Mouse (Mus musculus): ENCODE measurements around the gene Pnpo. TPM values are rescaled to one million over a fixed set of nuclear protein-coding genes. Genes with fewer than 3 reads are reported as not detected.
A peak's percentile ranks its signal among the peaks of the same experiment; 100 is the strongest.

The Pnpo gene
- polyA plus RNA-seq, 1 experiment from 2014 or later, result 31.7 TPM

DNA sequence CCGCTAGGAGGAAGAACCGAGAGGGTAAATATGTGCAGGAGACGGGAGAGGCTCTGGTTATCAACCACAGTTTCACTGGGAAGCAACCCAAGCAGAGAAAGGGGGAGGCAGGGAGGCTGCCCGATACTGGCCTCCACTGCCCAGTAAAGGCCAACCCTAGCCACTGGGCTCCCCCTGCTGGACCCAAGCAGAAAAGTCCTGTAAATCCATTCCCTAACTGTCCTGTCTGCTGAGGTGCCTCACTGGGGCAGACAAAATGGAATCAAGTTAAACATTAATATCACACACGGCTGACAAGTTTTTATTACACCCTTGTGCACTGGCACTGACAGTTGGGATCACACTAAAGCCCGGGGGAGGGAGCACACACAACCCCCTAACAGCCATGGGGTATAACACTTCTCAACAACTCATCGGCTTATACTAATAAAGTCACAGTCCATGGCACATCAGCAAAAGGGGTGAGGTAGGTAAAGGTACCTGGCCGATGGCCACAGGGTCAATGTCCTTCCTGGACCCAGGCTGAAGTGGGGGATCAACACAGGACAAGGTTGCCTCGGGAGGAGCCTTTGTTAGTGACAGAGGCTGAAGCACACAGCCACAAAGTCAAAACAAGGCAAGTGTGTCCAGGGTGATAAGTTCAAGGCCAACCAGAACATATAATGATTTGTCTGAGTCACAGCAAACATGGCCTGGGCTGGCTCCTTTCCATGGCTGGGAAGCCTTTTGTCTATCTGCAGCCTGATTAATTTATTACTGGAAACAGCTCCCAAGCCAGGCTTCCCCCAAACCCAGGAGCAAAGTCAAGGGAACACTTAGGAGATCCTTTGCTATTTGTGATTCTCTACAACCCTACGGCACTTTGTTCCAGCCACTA, 6.0 kb downstream of the Pnpo start:
- H3K4me1 ChIP-seq (replicated peaks; ENCODE audit: insufficient read depth, low read length), result 0 out of 2 replicates have a peak, but pooled peaks cover 4% of the 10 kb centered on the region
- DNase-seq (ENCODE audit: low spot score), result peak; percentile 77
- no peaks in the 10 kb centered on the region for H3K9me3 ChIP-seq (replicated peaks; ENCODE audit: low read length)
- WGBS, result 33% methylated on average over 10 of the region's 10 CpGs
- peak; percentile 83 for ATAC-seq (replicated peaks; ENCODE audit: low FRiP score, low read depth)
- H3K9ac ChIP-seq (ENCODE audit: low read depth, low read length), result no peak overlapping the region
- H3K27ac ChIP-seq, result peak overlapping the region; percentile 77
- peak; percentile 81 for TF ChIP-seq CTCF (IDR thresholded peaks at IDR 0.05; ENCODE audit: low read depth)
- no peaks in the 10 kb centered on the region for H3K36me3 ChIP-seq (ENCODE audit: insufficient read depth, low read length)
- H3K4me3 ChIP-seq (replicated peaks; ENCODE audit: low read depth, low read length), result no peak overlapping the region
- H3K27me3 ChIP-seq (ENCODE audit: insufficient read depth, low read length), result no peaks in the 10 kb centered on the region
- no peak overlapping the region for H3K4me2 ChIP-seq (ENCODE audit: low read length)

DNA sequence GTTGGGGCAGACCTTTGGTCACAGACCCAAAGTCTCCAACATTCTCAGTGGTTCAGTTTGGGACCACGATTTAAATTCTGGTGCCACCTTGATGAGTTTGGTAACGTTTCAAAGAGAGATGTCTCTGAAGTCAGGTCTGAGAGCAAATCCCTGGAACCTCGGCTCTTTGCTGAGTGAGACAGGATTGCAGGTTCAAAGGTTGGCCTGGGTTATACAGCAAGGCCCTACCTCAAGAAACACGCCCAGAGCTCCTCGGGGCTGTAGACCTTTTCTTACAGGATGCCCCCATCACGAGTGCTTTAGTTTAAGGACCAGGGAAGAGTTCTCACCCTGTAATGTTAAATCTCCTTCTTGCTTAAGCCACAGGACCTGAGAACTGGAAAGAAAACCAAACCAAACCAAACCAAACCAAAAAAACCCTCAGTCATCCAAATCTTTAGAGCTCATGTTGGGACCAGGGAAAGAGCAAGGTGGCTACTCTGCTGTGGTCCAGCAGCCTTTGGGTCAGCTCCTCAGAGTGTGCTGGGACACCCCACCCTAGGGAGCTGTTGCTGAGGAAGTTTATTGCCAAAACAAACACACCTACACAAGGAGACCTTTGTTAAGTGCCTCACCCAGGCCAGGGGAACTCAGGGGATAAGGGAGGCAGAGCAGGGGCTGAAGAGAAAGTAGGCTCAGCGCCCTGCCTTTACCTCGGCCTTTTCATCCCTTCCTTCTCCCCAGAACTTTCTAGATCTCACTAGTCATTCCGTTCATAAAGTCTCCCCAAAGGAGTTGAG, 7.7 kb downstream of the Pnpo start:
- no peak for TF ChIP-seq CTCF (IDR thresholded peaks at IDR 0.05; ENCODE audit: low read depth)
- 71% methylated on average over 9 of the region's 9 CpGs for WGBS
- no peak overlapping the region for H3K9ac ChIP-seq (ENCODE audit: low read depth, low read length)
- H3K4me2 ChIP-seq (ENCODE audit: low read length), result no peak overlapping the region
- no peaks in the 10 kb centered on the region for H3K36me3 ChIP-seq (ENCODE audit: insufficient read depth, low read length)
- peak overlapping the region; percentile 32; the same call in 1 of the 2 replicates for H3K27ac ChIP-seq
- no peak overlapping the region for H3K4me3 ChIP-seq (replicated peaks; ENCODE audit: low read depth, low read length)
- H3K27me3 ChIP-seq (ENCODE audit: insufficient read depth, low read length), result no peaks in the 10 kb centered on the region
- ATAC-seq (replicated peaks; ENCODE audit: low FRiP score, low read depth) (no peak), DNase-seq (ENCODE audit: low spot score) (no peak)
- H3K9me3 ChIP-seq (replicated peaks; ENCODE audit: low read length), result no peaks in the 10 kb centered on the region
- H3K4me1 ChIP-seq (replicated peaks; ENCODE audit: insufficient read depth, low read length), result 0 out of 2 replicates have a peak, but pooled peaks cover 8% of the 10 kb centered on the region

DNA sequence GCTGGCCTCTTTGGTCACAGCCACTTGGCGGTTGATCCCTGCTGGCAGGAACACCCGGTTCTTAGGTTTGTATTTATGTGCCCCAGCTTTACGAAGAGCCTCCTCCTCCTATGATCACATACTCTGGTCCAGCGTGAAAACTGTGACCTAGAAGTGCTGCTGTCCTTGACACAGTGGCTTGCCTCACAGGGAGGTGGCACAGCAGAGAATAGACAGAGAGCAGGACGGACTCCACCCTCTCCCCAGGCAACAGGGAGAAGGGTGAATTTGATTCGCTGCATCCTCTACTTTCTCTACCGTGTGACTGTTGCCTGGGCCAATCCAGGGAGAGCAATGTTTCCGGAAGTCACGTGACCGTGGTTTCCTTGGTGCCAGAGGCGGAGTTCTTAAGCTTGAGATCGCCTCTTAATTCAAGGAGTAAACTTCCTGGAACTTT, 8.8 kb downstream of the Pnpo start:
- Histone ChIP-seq H3K4me3 (replicated peaks; ENCODE audit: low read depth, low read length) (no peak overlapping the region), H3K9ac (ENCODE audit: low read depth, low read length) (no peak overlapping the region), H3K4me1 (replicated peaks; ENCODE audit: insufficient read depth, low read length) (0 out of 2 replicates have a peak, but pooled peaks cover 8% of the 10 kb centered on the region), H3K27ac (peak overlapping the region; percentile 32; the same call in 1 of the 2 replicates), H3K27me3 (ENCODE audit: insufficient read depth, low read length) (no peaks in the 10 kb centered on the region), H3K9me3 (replicated peaks; ENCODE audit: low read length) (no peaks in the 10 kb centered on the region), H3K4me2 (ENCODE audit: low read length) (peak overlapping the region; percentile 38; the same call in 1 of the 2 replicates), H3K36me3 (ENCODE audit: insufficient read depth, low read length) (no peaks in the 10 kb centered on the region)
- ATAC-seq (replicated peaks; ENCODE audit: low FRiP score, low read depth) (peak; percentile 83), DNase-seq (ENCODE audit: low spot score) (peak; percentile 95)
- no peak for TF ChIP-seq CTCF (IDR thresholded peaks at IDR 0.05; ENCODE audit: low read depth)
- WGBS, result 25% methylated on average over 12 of the region's 12 CpGs

DNA sequence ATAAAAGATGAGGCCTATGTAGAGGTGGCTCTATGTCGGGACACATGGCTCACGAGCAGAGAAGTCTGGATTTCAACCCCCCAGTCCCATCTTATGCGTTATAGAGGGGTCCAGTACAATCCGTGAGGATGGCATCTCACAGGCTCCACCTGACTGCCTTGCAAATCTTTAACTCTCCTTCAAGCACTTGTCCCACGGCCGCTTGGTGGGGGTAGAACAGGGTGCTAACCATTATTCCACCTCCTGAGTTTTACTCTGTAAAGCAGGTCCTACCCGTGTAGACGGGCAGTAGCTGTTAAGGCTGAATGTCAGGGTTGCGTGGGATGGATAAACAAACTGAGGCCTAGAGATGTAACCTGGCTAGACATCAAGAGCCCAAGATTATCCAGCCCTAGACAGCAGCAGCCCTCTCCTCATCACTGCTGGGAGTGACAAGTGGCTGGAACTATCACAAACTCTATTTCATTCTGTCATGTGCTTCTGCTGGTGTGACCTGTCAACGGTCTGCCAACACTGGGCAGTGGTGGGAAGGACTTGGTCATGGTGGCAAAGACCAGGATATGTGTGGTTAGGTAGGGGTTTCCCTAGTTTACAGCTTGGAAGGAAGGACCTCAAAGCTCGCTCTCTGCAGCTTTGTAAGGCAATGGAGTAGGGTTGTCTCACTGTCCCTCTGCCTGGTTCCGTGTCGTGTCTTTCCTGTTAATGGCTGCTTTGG, 10.1 kb downstream of the Pnpo start:
- ATAC-seq (replicated peaks; ENCODE audit: low FRiP score, low read depth), result no peak
- TF ChIP-seq CTCF (IDR thresholded peaks at IDR 0.05; ENCODE audit: low read depth), result no peak
- Histone ChIP-seq H3K4me2 (ENCODE audit: low read length) (no peak overlapping the region), H3K9me3 (replicated peaks; ENCODE audit: low read length) (no peaks in the 10 kb centered on the region), H3K27ac (peak overlapping the region; percentile 15; the same call in 1 of the 2 replicates), H3K27me3 (ENCODE audit: insufficient read depth, low read length) (no peaks in the 10 kb centered on the region), H3K9ac (ENCODE audit: low read depth, low read length) (no peak overlapping the region), H3K4me3 (replicated peaks; ENCODE audit: low read depth, low read length) (no peak overlapping the region), H3K4me1 (replicated peaks; ENCODE audit: insufficient read depth, low read length) (0 out of 2 replicates have a peak, but pooled peaks cover 10% of the 10 kb centered on the region), H3K36me3 (ENCODE audit: insufficient read depth, low read length) (no peaks in the 10 kb centered on the region)
- 72% methylated on average over 13 of the region's 13 CpGs for WGBS
- no peak for DNase-seq (ENCODE audit: low spot score)

DNA sequence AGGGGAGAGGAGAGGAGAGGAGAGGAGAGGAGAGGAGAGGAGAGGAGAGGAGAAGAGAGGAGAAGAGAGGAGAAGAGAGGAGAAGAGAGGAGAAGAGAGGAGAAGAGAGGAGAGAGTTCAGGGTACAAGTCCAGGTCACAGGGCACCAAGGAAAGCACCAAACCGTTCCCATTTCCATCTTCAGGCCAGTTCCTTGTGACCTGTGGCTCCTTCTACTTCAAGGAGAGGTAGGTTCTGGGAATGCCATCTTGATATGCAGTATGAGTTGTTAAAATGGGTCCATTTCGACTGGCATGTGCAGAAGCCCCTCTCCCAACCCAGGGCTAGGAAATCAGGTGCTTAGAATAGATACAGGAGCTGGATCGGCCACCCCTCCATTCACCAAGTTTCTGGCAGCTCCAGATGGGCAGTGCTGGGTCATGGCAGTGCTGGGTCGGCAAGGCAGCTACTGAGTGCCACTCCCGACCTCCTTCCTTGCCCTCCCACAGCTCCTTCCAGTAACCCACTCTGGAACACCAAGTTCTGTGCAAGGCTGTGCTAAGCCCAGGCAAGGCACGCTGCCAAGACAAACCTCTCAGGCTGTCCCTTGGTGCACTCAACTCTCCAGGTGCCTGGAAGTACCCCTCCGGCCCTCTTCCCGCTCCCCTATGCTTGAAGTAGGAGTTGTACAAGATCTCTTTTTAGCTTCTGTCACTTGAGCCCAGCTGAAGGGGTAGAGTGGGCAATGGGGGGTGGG, 12.3 kb downstream of the Pnpo start:
- no peak for DNase-seq (ENCODE audit: low spot score)
- Histone ChIP-seq H3K9ac (ENCODE audit: low read depth, low read length) (no peak overlapping the region), H3K4me2 (ENCODE audit: low read length) (peak overlapping the region; percentile 36; the same call in 1 of the 2 replicates), H3K27me3 (ENCODE audit: insufficient read depth, low read length) (no peaks in the 10 kb centered on the region), H3K9me3 (replicated peaks; ENCODE audit: low read length) (no peaks in the 10 kb centered on the region), H3K4me1 (replicated peaks; ENCODE audit: insufficient read depth, low read length) (0 out of 2 replicates have a peak, but pooled peaks cover 15% of the 10 kb centered on the region), H3K36me3 (ENCODE audit: insufficient read depth, low read length) (no peaks in the 10 kb centered on the region), H3K27ac (peak overlapping the region; percentile 68), H3K4me3 (replicated peaks; ENCODE audit: low read depth, low read length) (0 out of 2 replicates have a peak overlapping the region, but pooled peaks have one; percentile 7)
- 37% methylated on average over 8 of the region's 8 CpGs for WGBS
- ATAC-seq (replicated peaks; ENCODE audit: low FRiP score, low read depth), result no peak
- TF ChIP-seq CTCF (IDR thresholded peaks at IDR 0.05; ENCODE audit: low read depth), result no peak
